Mouse (Mus musculus) Muller cell, postnatal 12 days (primary cell): ENCODE measurements at regions not wholly inside any gene's neighbourhood (a gene's known extent, or its start where the extent isn't known, plus 50 kb on each side); places are given as distances from the start of the nearest gene placed in this dataset.

Experiments
- DNase-seq: peaks from one replicate; pipeline ENCODE4 v3.0.0-alpha.2; 2015; ENCODE audit errors: inconsistent ontology term

DNA sequence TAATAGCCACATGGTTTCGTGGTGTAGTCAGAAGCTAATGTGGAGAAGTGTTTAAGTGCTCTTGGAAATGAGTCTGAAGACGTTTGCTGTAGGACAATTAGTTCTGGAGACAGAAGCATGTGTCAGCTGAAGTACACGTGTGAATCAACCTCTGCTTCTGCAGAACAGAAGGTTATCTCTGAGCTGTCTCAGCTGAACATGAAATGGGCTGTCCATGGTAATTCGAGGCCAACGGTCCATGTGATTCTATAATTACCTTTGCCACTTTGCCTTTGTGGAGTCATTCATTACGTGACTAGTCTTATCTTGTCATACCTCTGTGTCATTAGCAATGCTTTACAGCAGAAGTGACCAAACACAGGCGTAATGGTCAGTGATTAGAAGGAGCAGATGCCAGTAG lies 295.6 kb upstream of the Veph1 start:
- DNase-seq, result no peak

DNA sequence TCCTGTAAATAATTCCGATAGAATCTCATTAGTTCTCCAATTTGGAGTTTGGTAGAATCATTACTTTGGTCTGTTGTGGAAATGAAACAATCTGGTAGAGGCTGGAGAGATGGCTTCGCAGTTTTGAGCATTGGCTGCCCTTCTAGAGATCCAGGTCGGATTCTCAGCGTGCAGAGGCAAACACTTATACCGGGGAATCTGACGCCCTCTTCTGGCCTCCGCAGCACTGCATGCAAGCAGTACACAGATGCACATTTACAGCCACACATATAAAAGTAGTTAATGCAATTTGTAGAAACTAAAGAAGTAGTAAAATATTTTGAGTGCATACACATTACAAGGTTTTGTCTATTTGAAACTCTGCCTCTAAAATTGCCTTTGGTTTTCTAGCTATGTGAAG lies 294.1 kb upstream of the Veph1 start:
- no peak for DNase-seq

GRCm38 (mm10) chr3:66589483-66589882 lies 292.8 kb upstream of the Veph1 start:
- no peak for DNase-seq

DNA sequence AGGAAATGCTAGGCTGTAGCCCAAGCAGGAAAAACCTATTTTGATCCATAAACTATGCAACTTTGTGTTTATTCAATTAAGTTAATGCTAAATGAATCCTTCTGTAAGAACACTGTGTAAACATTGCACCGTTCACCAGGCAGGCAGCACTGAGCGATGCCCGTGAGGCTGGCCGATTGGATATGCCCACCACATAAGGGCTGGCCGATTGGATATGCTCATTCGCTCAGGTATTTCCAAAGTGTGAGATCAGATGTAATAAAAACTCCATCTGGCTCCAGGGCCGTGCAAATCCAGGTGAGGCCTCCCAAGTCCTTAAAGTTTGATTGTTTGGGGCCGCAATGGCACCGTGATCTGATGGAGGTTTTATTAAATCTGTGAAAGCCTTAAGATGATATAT lies 288.2 kb upstream of the Veph1 start:
- no peak for DNase-seq

GRCm38 (mm10) chr3:66584101-66584500 lies 287.5 kb upstream of the Veph1 start:
- no peak for DNase-seq

DNA sequence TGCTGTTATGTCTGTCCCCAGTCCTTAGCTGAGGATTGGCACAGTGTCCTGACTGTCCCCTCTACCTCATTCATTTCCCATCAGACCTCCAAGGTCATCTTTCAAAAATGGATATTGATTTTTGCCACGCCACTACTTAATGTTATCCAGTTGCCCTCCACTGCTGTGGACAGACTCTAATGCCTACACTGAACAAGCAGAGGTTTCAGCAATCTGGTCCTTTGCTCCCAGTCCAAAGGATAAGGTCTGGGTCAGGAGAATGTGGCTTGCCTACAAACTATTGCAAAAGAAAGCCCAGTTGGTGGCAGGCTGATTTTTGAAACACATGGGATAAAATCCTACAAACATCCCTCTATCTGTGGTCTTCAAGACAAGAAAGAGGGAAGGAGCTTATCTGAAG lies 280.0 kb upstream of the Veph1 start:
- no peak for DNase-seq

DNA sequence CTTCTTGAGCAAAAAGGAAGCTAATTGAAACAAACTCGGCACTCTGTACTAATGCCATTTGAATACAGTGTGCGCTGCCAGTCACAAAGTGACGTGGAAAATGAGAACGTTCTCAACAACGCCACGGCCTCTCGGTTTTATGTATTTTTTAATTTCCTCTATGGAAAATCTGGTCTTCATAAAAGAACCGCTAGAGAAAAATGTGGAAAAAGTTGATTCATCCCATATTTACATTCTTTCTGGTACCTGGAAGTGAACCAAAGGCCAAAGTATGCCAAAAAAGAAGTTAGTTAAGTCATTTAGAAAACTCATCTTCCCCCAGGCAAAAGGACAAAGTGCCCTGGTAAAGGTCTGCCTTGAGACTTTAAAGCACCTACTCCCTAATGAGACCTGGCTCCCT lies 277.7 kb upstream of the Veph1 start:
- peak; percentile 14 for DNase-seq

- no peak for DNase-seq
Measured at GRCm38 (mm10) chr3:66572887-66573519, 276.4 kb upstream of the Veph1 start.

DNA sequence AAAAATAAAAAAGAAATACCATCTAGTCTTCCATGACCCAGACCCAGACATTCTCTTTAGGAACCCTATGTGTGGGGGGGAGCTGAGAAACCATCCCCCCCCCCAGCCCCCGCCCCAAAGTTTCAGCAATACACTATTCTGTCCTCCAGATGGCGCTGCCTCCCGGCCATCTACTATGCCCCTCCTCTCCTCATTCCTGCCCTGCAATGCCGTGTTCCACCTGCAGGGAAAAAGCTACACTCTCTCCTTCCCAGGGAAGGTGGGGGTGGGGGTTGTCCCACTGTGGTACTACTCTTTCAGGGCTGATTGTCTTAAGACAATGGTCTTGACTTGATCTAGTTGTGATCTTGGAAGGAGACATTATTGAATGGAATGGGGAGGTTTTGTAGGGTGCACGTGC lies 273.7 kb upstream of the Veph1 start:
- DNase-seq, result no peak

DNA sequence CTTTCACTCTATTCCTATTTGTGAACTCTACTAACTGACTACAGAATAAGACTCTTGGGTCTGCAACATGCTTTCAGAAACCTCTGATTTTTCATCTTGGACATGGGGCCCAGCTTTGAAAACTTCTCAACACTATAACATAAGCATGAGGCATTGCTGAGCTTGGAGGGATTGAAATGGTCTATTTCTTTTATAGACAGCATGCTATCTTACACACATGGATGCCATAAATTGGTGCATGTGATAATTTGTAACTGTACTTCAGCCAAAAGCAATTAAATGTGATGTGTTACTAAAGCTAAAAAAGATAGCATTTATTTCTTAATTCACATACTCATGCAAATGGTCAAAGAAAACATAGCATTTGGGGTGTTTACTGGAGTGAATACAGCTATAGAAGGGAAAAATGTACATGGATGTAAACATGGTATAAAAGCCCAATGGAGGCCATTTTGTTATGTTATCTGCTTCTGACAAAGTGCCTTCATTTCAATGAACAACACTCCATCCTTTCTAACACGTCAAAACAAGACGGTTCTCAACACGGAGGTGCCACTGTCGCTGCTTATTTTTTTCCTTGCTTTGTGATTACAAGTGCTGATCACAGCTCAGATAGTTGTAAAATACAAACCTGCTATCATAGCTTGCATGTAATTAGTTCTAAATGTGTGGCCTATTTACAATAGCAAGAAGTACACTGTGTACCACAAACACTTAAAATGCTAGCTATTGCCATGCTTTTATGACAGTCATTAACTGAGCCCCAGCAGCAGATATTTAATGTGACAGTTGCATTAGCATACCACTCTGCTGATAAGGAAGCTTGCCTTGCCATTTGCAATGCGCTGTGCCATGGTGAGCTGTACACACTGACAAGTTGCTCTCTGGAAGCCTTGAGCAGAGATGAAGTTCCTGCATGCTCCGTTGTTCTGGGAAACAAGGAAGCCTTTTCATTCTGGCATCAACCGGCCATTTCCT lies 267.9 kb upstream of the Veph1 start:
- no peak for DNase-seq

- no peak for DNase-seq
Measured at GRCm38 (mm10) chr3:66563329-66563728, 266.7 kb upstream of the Veph1 start.

DNA sequence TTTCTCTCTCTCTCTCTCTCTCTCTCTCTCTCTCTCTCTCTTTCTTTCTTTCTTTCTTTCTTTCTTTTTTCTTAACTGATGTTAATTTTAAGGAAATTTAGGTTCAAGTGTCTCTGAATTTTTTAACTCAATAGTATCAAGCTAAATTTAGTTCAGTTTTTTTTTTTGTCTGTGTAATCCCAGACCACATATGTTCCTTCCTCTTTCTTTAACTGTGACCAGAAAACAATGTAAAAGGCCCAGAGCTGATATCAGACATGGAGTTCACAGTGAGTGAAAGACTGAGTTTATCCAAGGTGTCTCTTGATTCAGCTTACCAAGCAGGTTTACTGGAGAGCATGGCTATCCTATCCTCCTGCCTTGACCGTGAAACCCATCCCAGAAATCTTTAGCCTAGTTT lies 258.9 kb upstream of the Veph1 start:
- DNase-seq, result no peak

GRCm38 (mm10) chr3:66550920-66551319 lies 254.3 kb upstream of the Veph1 start:
- DNase-seq, result no peak

DNA sequence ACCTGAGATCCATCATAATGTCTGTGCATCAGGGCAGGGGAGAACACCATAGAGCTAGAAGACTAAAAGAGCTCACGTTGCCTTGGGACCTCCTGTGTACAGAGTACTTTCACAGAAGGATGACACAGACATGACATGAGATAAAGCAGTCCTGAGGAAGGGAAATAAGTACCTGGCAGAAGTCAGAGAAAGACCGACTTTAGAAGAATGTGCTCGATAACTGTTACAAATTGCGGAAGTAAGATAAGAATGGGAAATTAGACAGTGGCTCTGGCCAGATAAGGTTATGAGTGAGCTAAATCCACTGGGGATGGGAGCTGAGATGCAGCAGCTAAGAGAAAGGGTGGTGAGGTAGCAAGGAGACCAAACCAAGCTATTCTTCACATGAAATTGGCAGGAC lies 249.9 kb upstream of the Veph1 start:
- DNase-seq, result no peak

- no peak for DNase-seq
Measured at GRCm38 (mm10) chr3:66544139-66544933, 247.7 kb upstream of the Veph1 start.

GRCm38 (mm10) chr3:66542865-66543264 lies 246.2 kb upstream of the Veph1 start:
- no peak for DNase-seq

DNA sequence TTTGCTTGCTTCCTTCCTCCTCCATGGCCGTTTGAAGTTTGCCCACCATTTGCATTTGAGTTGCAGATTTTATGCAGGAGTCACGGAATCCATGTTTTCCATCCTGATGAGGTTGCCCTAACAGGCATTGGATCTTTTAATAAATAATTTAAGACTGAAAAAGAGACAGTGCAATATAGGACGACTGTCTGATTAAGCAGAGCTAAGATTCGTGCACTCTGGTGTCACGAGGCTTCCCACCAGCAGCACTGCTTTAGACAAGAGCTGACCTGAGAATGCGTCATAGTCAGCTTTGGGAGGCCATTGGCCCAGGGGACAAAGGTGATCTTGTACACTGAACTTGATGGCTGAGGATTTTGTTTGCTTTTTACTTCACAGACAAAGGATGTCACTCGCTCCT lies 241.3 kb upstream of the Veph1 start:
- no peak for DNase-seq

DNA sequence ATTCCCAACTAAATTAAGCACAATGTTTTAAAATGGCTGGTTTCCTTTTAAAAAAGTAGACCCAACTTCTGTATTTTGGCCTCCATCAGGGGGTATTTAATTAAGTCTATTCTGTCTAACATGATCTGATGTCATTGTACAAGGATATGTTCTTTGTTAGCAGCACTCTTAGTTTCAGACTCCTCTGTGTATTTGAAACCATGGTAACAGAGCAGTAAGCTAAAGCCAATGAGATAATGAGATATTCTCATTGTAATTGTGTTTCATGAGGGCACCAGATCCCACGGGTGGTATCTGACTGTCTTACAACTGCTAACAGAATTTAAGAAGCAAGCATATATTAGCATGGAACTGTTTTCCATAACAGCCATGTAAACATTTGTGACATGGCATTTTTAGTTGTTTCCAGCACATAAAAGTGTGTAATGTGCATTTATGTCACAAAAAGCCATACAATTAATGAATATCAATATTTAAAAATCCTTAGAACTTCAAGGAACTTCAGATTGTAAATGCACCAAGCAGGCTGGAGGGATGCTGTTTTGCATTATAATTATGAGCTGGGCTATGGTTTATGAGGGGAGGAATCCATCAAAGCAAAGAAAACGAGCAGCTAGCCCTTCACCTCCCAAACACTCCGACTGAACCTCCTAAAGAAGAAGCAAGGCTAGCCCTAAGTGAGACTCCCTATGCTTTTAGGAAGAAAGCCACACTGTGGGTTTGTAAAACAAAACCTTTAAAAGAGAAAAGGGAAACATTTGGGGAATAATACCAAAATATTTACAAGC lies 240.7 kb upstream of the Veph1 start:
- DNase-seq, result no peak

GRCm38 (mm10) chr3:66536673-66537072 lies 240.0 kb upstream of the Veph1 start:
- DNase-seq, result no peak

DNA sequence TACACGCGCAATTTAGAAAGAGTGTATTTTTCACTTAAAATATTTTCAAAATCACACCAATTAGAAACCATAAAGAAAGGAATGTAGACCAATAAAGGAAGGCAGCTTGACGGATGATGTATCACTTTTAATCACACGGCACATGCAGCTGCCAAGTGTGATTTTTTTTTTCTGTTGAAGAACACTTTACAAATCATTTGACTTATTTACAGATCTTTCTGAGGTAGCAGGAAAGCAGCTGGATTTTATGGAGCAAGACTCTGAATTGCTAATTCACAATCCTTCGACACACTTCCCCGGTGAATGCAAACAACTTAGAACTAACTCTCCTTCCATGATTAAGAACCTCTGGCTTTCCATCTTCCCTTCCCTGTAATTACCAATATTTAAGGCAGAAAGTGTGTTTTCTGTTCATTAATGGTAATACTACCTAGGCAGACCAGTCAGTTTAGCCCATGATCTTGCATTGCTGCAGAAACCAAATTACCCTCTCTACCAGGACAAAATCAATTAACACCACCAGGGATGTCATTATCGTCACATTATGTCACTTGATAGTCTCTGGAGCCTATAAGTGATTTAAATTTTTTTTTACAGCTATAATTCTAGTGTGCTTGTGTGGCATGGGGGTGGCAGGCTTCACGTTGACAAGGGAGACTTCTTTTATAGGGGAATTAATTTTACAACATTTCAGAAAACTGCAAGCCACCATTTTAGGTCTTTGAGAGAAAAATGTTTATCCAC lies 239.3 kb upstream of the Veph1 start:
- DNase-seq, result no peak

GRCm38 (mm10) chr3:66519925-66520324 lies 223.3 kb upstream of the Veph1 start:
- no peak for DNase-seq
